Mouse (Mus musculus) heart, embryonic 11.5 days (tissue): ENCODE results near the gene Lrmda. TPM values are rescaled to one million over a fixed set of nuclear protein-coding genes. Genes with fewer than 3 reads are reported as not detected.

Experiments used
- ATAC-seq: fragments of 200-750 bp; cut with Nextera tagmentation; replicated peaks from 2 replicates; pipeline ENCODE4 v1.8.0; 2017; ENCODE audit warnings: moderate library complexity; ENCODE audit not compliant: insufficient number of reproducible peaks, low FRiP score, low TSS enrichment
- H3K27ac ChIP-seq: fragments of 300-500 bp; sonication (generic); 2 replicates; pipeline ENCODE4 v1.5.1; 2014; ENCODE audit warnings: mild to moderate bottlenecking, low read depth, low read length
- H3K27me3 ChIP-seq: fragments of 300-500 bp; sonication (generic); 2 replicates; pipeline ENCODE4 v1.6.1; 2014; ENCODE audit warnings: mild to moderate bottlenecking, low read length, mixed read lengths; ENCODE audit not compliant: control insufficient read depth, insufficient read depth
- H3K36me3 ChIP-seq: fragments of 300-500 bp; sonication (generic); 2 replicates; pipeline ENCODE4 v1.6.1; 2014; ENCODE audit warnings: mild to moderate bottlenecking, low read length, moderate library complexity, mixed read lengths; ENCODE audit not compliant: control insufficient read depth, insufficient read depth
- H3K4me1 ChIP-seq: fragments of 300-500 bp; sonication (generic); 2 replicates; pipeline ENCODE4 v1.6.1; 2014; ENCODE audit warnings: low read length; ENCODE audit not compliant: control insufficient read depth, insufficient read depth
- H3K4me2 ChIP-seq: fragments of 300-500 bp; sonication (generic); 2 replicates; pipeline ENCODE4 v1.6.1; 2014; ENCODE audit warnings: mild to moderate bottlenecking, moderate library complexity
- H3K4me3 ChIP-seq: fragments of 300-500 bp; sonication (generic); 2 replicates; pipeline ENCODE4 v1.5.1; 2014; ENCODE audit warnings: low read depth, low read length
- H3K9ac ChIP-seq: fragments of 300-500 bp; sonication (generic); 2 replicates; pipeline ENCODE4 v1.6.1; 2014; ENCODE audit warnings: mild to moderate bottlenecking, low read depth, low read length, moderate library complexity
- H3K9me3 ChIP-seq: fragments of 300-500 bp; sonication (generic); replicated peaks from 2 replicates; pipeline ENCODE4 v1.6.1; 2016; ENCODE audit warnings: low read length; ENCODE audit not compliant: control insufficient read depth
- WGBS: fragments of 180-500 bp; shearing (Covaris S2); extraction: QIAGEN DNeasy Blood & Tissue Kit; methylation state at CpG from one replicate; pipeline ENCODE4 v1.1.7; 2014; ENCODE audit not compliant: insufficient replicate concordance; 5-methylcytosine and 5-hydroxymethylcytosine counted together
- polyA plus RNA-seq: library from polyadenylated mRNA; unstranded; fragments of >200 nt; fragmentation: Nextera tagmentation; extraction: Ambion mirVana; gene quantifications from 2 replicates; pipeline ENCODE4 v1.2.1, GENCODE M21; 2014

The Lrmda gene
- polyA plus RNA-seq, 1 experiment from 2014 or later = 0.70 TPM

- ATAC-seq = no peak
- 62% methylated on average over 2 of the region's 2 CpGs for WGBS
These were observed 160.2 kb downstream of the Lrmda start for GRCm38 (mm10) chr14:22179761-22180160.

GRCm38 (mm10) chr14:22181508-22181907 lies 162.0 kb downstream of the Lrmda start:
- H3K4me1 ChIP-seq = no peaks in the 10 kb centered on the region
- no peaks in the 10 kb centered on the region for H3K9me3 ChIP-seq
- H3K4me2 ChIP-seq = no peak overlapping the region
- H3K27me3 ChIP-seq = no peaks in the 10 kb centered on the region
- ATAC-seq = no peak
- WGBS = 81% methylated on average over 6 of the region's 6 CpGs
- H3K9ac ChIP-seq = no peak overlapping the region
- H3K36me3 ChIP-seq = no peaks in the 10 kb centered on the region
- no peak overlapping the region for H3K4me3 ChIP-seq
- H3K27ac ChIP-seq = no peak overlapping the region

More at GRCm38 (mm10) chr14:22179761-22180160, 160.2 kb downstream of the Lrmda start:
- Histone ChIP-seq H3K27me3 (no peaks in the 10 kb centered on the region), H3K4me2 (no peak overlapping the region), H3K36me3 (no peaks in the 10 kb centered on the region), H3K4me3 (no peak overlapping the region), H3K27ac (no peak overlapping the region), H3K9ac (no peak overlapping the region), H3K4me1 (no peaks in the 10 kb centered on the region), H3K9me3 (no peaks in the 10 kb centered on the region)

- Histone ChIP-seq H3K9ac (no peak overlapping the region), H3K36me3 (no peaks in the 10 kb centered on the region), H3K9me3 (no peaks in the 10 kb centered on the region), H3K4me3 (no peak overlapping the region), H3K27me3 (no peaks in the 10 kb centered on the region), H3K27ac (no peak overlapping the region), H3K4me2 (no peak overlapping the region), H3K4me1 (no peaks in the 10 kb centered on the region)
- ATAC-seq = no peak
- WGBS = 54% methylated on average over 3 of the region's 3 CpGs
These were observed 163.7 kb downstream of the Lrmda start for GRCm38 (mm10) chr14:22183195-22183594.

GRCm38 (mm10) chr14:22185452-22185851 lies 165.9 kb downstream of the Lrmda start:
- ATAC-seq = no peak
- no peaks in the 10 kb centered on the region for H3K9me3 ChIP-seq
- no peak overlapping the region for H3K9ac ChIP-seq
- H3K27ac ChIP-seq = no peak overlapping the region
- H3K4me3 ChIP-seq = no peak overlapping the region
- H3K4me2 ChIP-seq = no peak overlapping the region
- no peaks in the 10 kb centered on the region for H3K27me3 ChIP-seq
- H3K36me3 ChIP-seq = no peaks in the 10 kb centered on the region
- 71% methylated on average over 4 of the region's 4 CpGs for WGBS
- no peaks in the 10 kb centered on the region for H3K4me1 ChIP-seq

GRCm38 (mm10) chr14:22190111-22190510 lies 170.6 kb downstream of the Lrmda start:
- no peak for ATAC-seq
- H3K9ac ChIP-seq = no peak overlapping the region
- no peaks in the 10 kb centered on the region for H3K36me3 ChIP-seq
- no peak overlapping the region for H3K27ac ChIP-seq
- no peaks in the 10 kb centered on the region for H3K4me1 ChIP-seq
- H3K9me3 ChIP-seq = no peaks in the 10 kb centered on the region
- 53% methylated on average over 6 of the region's 6 CpGs for WGBS
- H3K4me3 ChIP-seq = no peak overlapping the region
- peaks cover 3% of the 10 kb centered on the region; the same call in 1 of the 2 replicates for H3K27me3 ChIP-seq
- H3K4me2 ChIP-seq = no peak overlapping the region

- no peaks in the 10 kb centered on the region for H3K36me3 ChIP-seq
- H3K4me1 ChIP-seq = no peaks in the 10 kb centered on the region
- no peak overlapping the region for H3K9ac ChIP-seq
- no peaks in the 10 kb centered on the region for H3K9me3 ChIP-seq
- no peak overlapping the region for H3K27ac ChIP-seq
- no peak overlapping the region for H3K4me2 ChIP-seq
- no peak for ATAC-seq
- WGBS = 62% methylated on average over 9 of the region's 9 CpGs
- H3K4me3 ChIP-seq = no peak overlapping the region
- peaks cover 3% of the 10 kb centered on the region; the same call in 1 of the 2 replicates for H3K27me3 ChIP-seq
These were observed 172.7 kb downstream of the Lrmda start for GRCm38 (mm10) chr14:22192185-22192584.

- H3K4me2 ChIP-seq = no peak overlapping the region
- H3K27ac ChIP-seq = no peak overlapping the region
- H3K9me3 ChIP-seq = no peaks in the 10 kb centered on the region
- 58% methylated on average over 11 of the region's 11 CpGs for WGBS
- no peaks in the 10 kb centered on the region for H3K36me3 ChIP-seq
- no peak overlapping the region for H3K4me3 ChIP-seq
- H3K4me1 ChIP-seq = no peaks in the 10 kb centered on the region
- no peaks in the 10 kb centered on the region; the same call in 1 of the 2 replicates for H3K27me3 ChIP-seq
- ATAC-seq = no peak
- H3K9ac ChIP-seq = no peak overlapping the region
These were observed 178.5 kb downstream of the Lrmda start for GRCm38 (mm10) chr14:22198021-22198420.

GRCm38 (mm10) chr14:22198641-22199425 lies 179.3 kb downstream of the Lrmda start:
- no peak overlapping the region for H3K9ac ChIP-seq
- H3K4me2 ChIP-seq = no peak overlapping the region
- H3K9me3 ChIP-seq = no peaks in the 10 kb centered on the region
- no peaks in the 10 kb centered on the region for H3K4me1 ChIP-seq
- WGBS = 64% methylated on average over 12 of the region's 12 CpGs
- no peak for ATAC-seq
- no peak overlapping the region for H3K4me3 ChIP-seq
- H3K27me3 ChIP-seq = no peaks in the 10 kb centered on the region
- H3K36me3 ChIP-seq = no peaks in the 10 kb centered on the region
- H3K27ac ChIP-seq = no peak overlapping the region

- H3K9ac ChIP-seq = no peak overlapping the region
These were observed 182.2 kb downstream of the Lrmda start for GRCm38 (mm10) chr14:22201667-22202066.

More at GRCm38 (mm10) chr14:22201667-22202066, 182.2 kb downstream of the Lrmda start:
- Histone ChIP-seq H3K4me3 (no peak overlapping the region), H3K4me1 (peaks cover 15% of the 10 kb centered on the region), H3K36me3 (no peaks in the 10 kb centered on the region), H3K27ac (no peak overlapping the region), H3K27me3 (no peaks in the 10 kb centered on the region), H3K9me3 (no peaks in the 10 kb centered on the region), H3K4me2 (no peak overlapping the region)
- no peak for ATAC-seq
- 33% methylated on average over 2 of the region's 2 CpGs for WGBS
